In the genomic region with DNA sequence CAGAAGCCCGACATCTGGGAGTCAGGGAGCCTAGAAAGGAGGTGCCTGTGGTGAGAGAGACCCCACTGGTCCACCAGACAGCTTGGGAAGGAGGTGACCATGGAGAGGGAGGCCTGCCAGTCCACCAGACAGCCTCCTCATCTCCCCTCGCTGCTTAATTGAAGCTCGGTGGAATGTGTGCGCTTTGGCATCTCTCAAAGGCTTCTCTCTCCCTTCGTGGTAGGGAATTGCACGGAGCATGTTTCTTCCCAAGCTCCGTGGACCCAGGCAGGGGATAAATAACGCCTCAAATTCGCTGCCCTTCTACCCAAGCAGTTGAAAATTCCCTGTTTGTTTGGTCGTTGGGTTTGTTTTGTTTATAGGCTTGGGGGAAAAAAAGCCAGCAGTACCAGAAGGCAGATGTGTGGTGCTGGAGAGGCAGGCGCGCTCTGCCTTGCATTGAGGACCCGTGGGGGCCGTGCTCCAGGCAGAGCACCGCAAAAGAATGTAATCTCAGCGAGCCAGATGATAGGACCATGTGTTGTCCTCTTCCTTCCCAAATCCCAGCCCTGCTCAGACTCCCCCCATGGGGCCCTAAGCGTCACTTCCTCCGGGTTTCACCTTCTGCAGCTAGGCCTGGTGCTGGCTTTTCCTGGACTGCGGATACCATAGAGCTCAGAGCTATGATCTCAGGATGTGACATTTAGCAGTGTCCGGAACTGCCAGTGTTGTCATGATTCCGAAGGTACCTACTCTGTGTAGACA, we compare ENCODE assay signal across 9 mouse cellular contexts. TPM values are rescaled to one million over a fixed set of nuclear protein-coding genes. Genes with fewer than 3 reads are reported as not detected.
DNase-seq lines count a peak whose midpoint lies in the region; ATAC-seq and TF ChIP-seq lines count a peak whose summit lies in the region.
"Had no signal": no experiment of that assay in that cellular context is flagged by ENCODE, and none has a peak within 500 bp of the region (broad histone marks: within the 10 kb centered on the region; RNA-seq: fewer than 3 reads in every experiment).

No protein-coding gene starts in this region.

- no peaks in the 10 kb centered on the region for H3K9me3 ChIP-seq in forebrain, postnatal 0 days (ENCODE audit: low read length)
- H3K9me3 ChIP-seq in hindbrain, embryonic 15.5 days = no peaks in the 10 kb centered on the region
- no peaks in the 10 kb centered on the region for H3K9me3 ChIP-seq in midbrain, embryonic 11.5 days (ENCODE audit: control insufficient read depth, low read length)

- H3K4me3 ChIP-seq in forebrain, postnatal 0 days (ENCODE audit: low read depth, low read length) = no peak overlapping the region
- H3K4me3 ChIP-seq in hindbrain, embryonic 15.5 days = no peak overlapping the region
- no peak overlapping the region for H3K4me3 ChIP-seq in midbrain, embryonic 11.5 days (ENCODE audit: low read depth, low read length)

- peak overlapping the region; percentile 50; the same call in 1 of the 2 replicates for H3K27ac ChIP-seq in forebrain, postnatal 0 days (ENCODE audit: low read depth, low read length)
- H3K27ac ChIP-seq in hindbrain, embryonic 15.5 days (replicated peaks) = peak overlapping the region; percentile 75
- H3K27ac ChIP-seq in midbrain, embryonic 11.5 days (ENCODE audit: low read depth, low read length) = peak overlapping the region; percentile 35

- no peak overlapping the region for H3K4me2 ChIP-seq in forebrain, postnatal 0 days (ENCODE audit: low read depth)
- H3K4me2 ChIP-seq in hindbrain, embryonic 15.5 days = no peak overlapping the region
- no peak overlapping the region for H3K4me2 ChIP-seq in midbrain, embryonic 11.5 days

- 45% methylated on average over 21 of the region's 21 CpGs for WGBS in forebrain, postnatal 0 days
- 40% methylated on average over 21 of the region's 21 CpGs for whole genome bisulfite sequencing in hindbrain, embryonic 15.5 days
- WGBS in midbrain, embryonic 11.5 days = 75% methylated on average over 21 of the region's 21 CpGs

- peaks cover 7% of the 10 kb centered on the region; the same call in 1 of the 2 replicates for H3K4me1 ChIP-seq in forebrain, postnatal 0 days (ENCODE audit: insufficient read depth)
- H3K4me1 ChIP-seq in hindbrain, embryonic 15.5 days (replicated peaks) = peaks cover 31% of the 10 kb centered on the region
- no peaks in the 10 kb centered on the region for H3K4me1 ChIP-seq in midbrain, embryonic 11.5 days (ENCODE audit: control insufficient read depth, insufficient read depth, low read length)

- H3K9ac ChIP-seq in forebrain, postnatal 0 days = no peak overlapping the region
- no peak overlapping the region; the same call in 1 of the 2 replicates for H3K9ac ChIP-seq in hindbrain, embryonic 15.5 days
- no peak overlapping the region for H3K9ac ChIP-seq in midbrain, embryonic 11.5 days (ENCODE audit: low read length)

- H3K36me3 ChIP-seq in forebrain, postnatal 0 days (ENCODE audit: insufficient read depth) = no peaks in the 10 kb centered on the region
- H3K36me3 ChIP-seq in hindbrain, embryonic 15.5 days = no peaks in the 10 kb centered on the region
- no peaks in the 10 kb centered on the region for H3K36me3 ChIP-seq in midbrain, embryonic 11.5 days (ENCODE audit: control insufficient read depth, insufficient read depth, low read length)

- ATAC-seq in forebrain, postnatal 0 days = peak; percentile 39; the same call in 1 of the 2 replicates
- peak; percentile 36; the same call in 1 of the 2 replicates for ATAC-seq in hindbrain, embryonic 15.5 days (ENCODE audit: low FRiP score, low read depth)
- no peak for ATAC-seq in midbrain, embryonic 11.5 days (ENCODE audit: low FRiP score)

- peak; percentile 44 for DNase-seq in gastrocnemius, adult 18-20 months (ENCODE audit: low spot score)
- DNase-seq in gastrocnemius, adult 8-10 months (ENCODE audit: low spot score in 2 of 2) = no peak
- DNase-seq in forebrain, postnatal 0 days = peak; percentile 34
- DNase-seq in midbrain, embryonic 11.5 days (ENCODE audit: low spot score, missing footprints) = no peak
- no peak for DNase-seq in ovary, postnatal 14 days (ENCODE audit: low spot score)
- DNase-seq in left cerebral cortex, adult 18-20 months (ENCODE audit: low spot score in 2 of 2) = no peak
- no peak for DNase-seq in T-cell, adult 2 months (ENCODE audit: low spot score)
- DNase-seq: B cell, adult 2 months had no signal

- no peaks in the 10 kb centered on the region for H3K27me3 ChIP-seq in forebrain, postnatal 0 days (ENCODE audit: insufficient read depth, low read length)
- H3K27me3 ChIP-seq in hindbrain, embryonic 15.5 days = no peaks in the 10 kb centered on the region
- H3K27me3 ChIP-seq in midbrain, embryonic 11.5 days (ENCODE audit: control insufficient read depth, insufficient read depth, low read length) = no peaks in the 10 kb centered on the region; the same call in 1 of the 2 replicates

- TF ChIP-seq CTCF in forebrain, postnatal 0 days (IDR thresholded peaks at IDR 0.05; ENCODE audit: low read depth) = no peak

RNA-seq across cellular contexts. Expression of a gene that starts 40.1 kb away (rescaled TPM):
- 10 to 100 TPM; 15.2 to 20.1 TPM for total RNA-seq in gastrocnemius, adult 18-20 months (2021)
- 10 to 100 TPM; 15.2 to 25.1 (median 16.6) TPM for total RNA-seq in gastrocnemius, adult 8-10 months (2022)
- total RNA-seq in forebrain, postnatal 0 days (2014; rRNA removed) = 19.1 and 27.2 TPM in 2 replicates
- 9.9 and 15.0 TPM in 2 replicates for polyA plus RNA-seq in forebrain, postnatal 0 days (2015; fragmentation: Nextera tagmentation; extraction: Ambion mirVana)
- polyA plus RNA-seq in hindbrain, embryonic 15.5 days (2015; fragmentation: Nextera tagmentation; extraction: Ambion mirVana) = 19.0 and 19.2 TPM in 2 replicates
- 23.0 and 24.5 TPM in 2 replicates for polyA plus RNA-seq in midbrain, embryonic 11.5 days (2014; fragmentation: Nextera tagmentation; extraction: Ambion mirVana)
- total RNA-seq in left cerebral cortex, adult 18-20 months (2021) = 10 to 100 TPM; 19.5 to 20.4 TPM

Comparison
In these comparisons a context has a peak if more than half of its experiments do, and no peak if none do; other contexts are left out.
1. DNase-seq: peak in gastrocnemius, adult 18-20 months (single experiment) and forebrain, postnatal 0 days (single experiment); none in gastrocnemius, adult 8-10 months (0 of 2), midbrain, embryonic 11.5 days (single experiment), ovary, postnatal 14 days (single experiment), left cerebral cortex, adult 18-20 months (0 of 2) and T-cell, adult 2 months (single experiment).
2. Peak in every context shown above with its lines, with median percentiles within 50 percentile points of each other: H3K27ac ChIP-seq.